Mouse (Mus musculus): ENCODE results near the gene Gm20662. TPM values are rescaled to one million over a fixed set of nuclear protein-coding genes. Genes with fewer than 3 reads are reported as not detected.

The Gm20662 gene
- polyA plus RNA-seq, 1 experiment from 2014 or later = 1.5 TPM

Small RNAs within 50 kb of the gene (microRNA-seq; reads per million reads assigned to microRNA genes)
- not detected for gene Mir7088

Other genes starting within 250 kb of the Gm20662 start
- 127 and 137 TPM in 2 replicates for gene Rbm5, start 225.4 kb upstream of the Gm20662 start, polyA plus RNA-seq (2016; fragmentation: Nextera tagmentation; extraction: Ambion mirVana)
- gene Rbm6, start 123.1 kb upstream of the Gm20662 start, polyA plus RNA-seq (2016; fragmentation: Nextera tagmentation; extraction: Ambion mirVana) = 56.4 and 61.8 TPM in 2 replicates
- gene Mon1a, start 108.2 kb upstream of the Gm20662 start, polyA plus RNA-seq (2016; fragmentation: Nextera tagmentation; extraction: Ambion mirVana) = 9.3 and 9.9 TPM in 2 replicates
- gene Mst1r, start 89.5 kb upstream of the Gm20662 start, polyA plus RNA-seq (2016; fragmentation: Nextera tagmentation; extraction: Ambion mirVana) = 4.5 and 5.2 TPM in 2 replicates
- gene Actl11, start 67.9 kb upstream of the Gm20662 start, polyA plus RNA-seq (2016; fragmentation: Nextera tagmentation; extraction: Ambion mirVana) = not detected in 2 replicates
- 0.39 and 0.56 TPM in 2 replicates for gene Camkv, start 60.7 kb upstream of the Gm20662 start, polyA plus RNA-seq (2016; fragmentation: Nextera tagmentation; extraction: Ambion mirVana)
- 12.4 and 13.1 TPM in 2 replicates for gene Traip, start 46.2 kb upstream of the Gm20662 start, polyA plus RNA-seq (2016; fragmentation: Nextera tagmentation; extraction: Ambion mirVana)
- 42.9 and 45.7 TPM in 2 replicates for gene Uba7, start 20.8 kb upstream of the Gm20662 start, polyA plus RNA-seq (2016; fragmentation: Nextera tagmentation; extraction: Ambion mirVana)
- 4.4 and 5.2 TPM in 2 replicates for gene Gm20661, start 13.3 kb upstream of the Gm20662 start, polyA plus RNA-seq (2016; fragmentation: Nextera tagmentation; extraction: Ambion mirVana)
- gene Inka1, start 10.5 kb upstream of the Gm20662 start, polyA plus RNA-seq (2016; fragmentation: Nextera tagmentation; extraction: Ambion mirVana) = 41.9 and 43.9 TPM in 2 replicates
- gene Cdhr4, start 3.9 kb upstream of the Gm20662 start, polyA plus RNA-seq (2016; fragmentation: Nextera tagmentation; extraction: Ambion mirVana) = 6.8 and 11.4 TPM in 2 replicates
- gene Ip6k1, start 6.2 kb downstream of the Gm20662 start, polyA plus RNA-seq (2016; fragmentation: Nextera tagmentation; extraction: Ambion mirVana) = 50.2 and 52.4 TPM in 2 replicates
- gene Gmppb, start 52.9 kb downstream of the Gm20662 start, polyA plus RNA-seq (2016; fragmentation: Nextera tagmentation; extraction: Ambion mirVana) = 23.2 and 24.5 TPM in 2 replicates
- 2.4 and 3.1 TPM in 2 replicates for gene Amigo3, start 56.8 kb downstream of the Gm20662 start, polyA plus RNA-seq (2016; fragmentation: Nextera tagmentation; extraction: Ambion mirVana)
- gene Mst1, start 84.1 kb downstream of the Gm20662 start, polyA plus RNA-seq (2016; fragmentation: Nextera tagmentation; extraction: Ambion mirVana) = 0.31 and 0.37 TPM in 2 replicates
- 32.8 and 37.0 TPM in 2 replicates for gene Rnf123, start 87.0 kb downstream of the Gm20662 start, polyA plus RNA-seq (2016; fragmentation: Nextera tagmentation; extraction: Ambion mirVana)
- gene Apeh, start 98.3 kb downstream of the Gm20662 start, polyA plus RNA-seq (2016; fragmentation: Nextera tagmentation; extraction: Ambion mirVana) = 48.0 and 51.1 TPM in 2 replicates
- 0.39 and 0.50 TPM in 2 replicates for gene Bsn, start 194.0 kb downstream of the Gm20662 start, polyA plus RNA-seq (2016; fragmentation: Nextera tagmentation; extraction: Ambion mirVana)

Data from heart, embryonic 12.5 days (tissue).